Comparison of ENCODE assay signal across 12 mouse cellular contexts in the genomic region with DNA sequence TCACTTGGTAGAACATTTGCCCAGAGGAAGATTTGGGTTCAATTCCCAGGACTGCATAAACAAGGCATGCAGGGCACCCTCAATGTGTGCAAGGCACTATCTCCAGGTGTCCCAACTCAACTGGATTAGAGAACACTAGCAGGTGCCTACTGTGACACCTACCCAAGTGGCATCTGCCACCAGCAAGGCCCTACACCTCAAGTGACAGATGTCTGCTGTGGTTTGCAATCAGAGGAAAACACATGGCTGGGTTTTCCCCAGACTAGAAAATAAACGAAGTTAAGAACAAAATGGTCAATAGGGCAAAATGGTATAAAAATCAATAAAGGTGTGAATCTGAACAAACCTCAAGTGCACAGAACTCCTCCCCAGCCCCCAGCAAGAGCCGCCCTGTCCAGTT. TPM values are rescaled to one million over a fixed set of nuclear protein-coding genes. Genes with fewer than 3 reads are reported as not detected.
A peak's percentile ranks its signal among the peaks of the same experiment; 100 is the strongest.
DNase-seq lines count a peak whose midpoint lies in the region; ATAC-seq and TF ChIP-seq lines count a peak whose summit lies in the region.
"Had no signal": no experiment of that assay in that cellular context is flagged by ENCODE, and none has a peak within 500 bp of the region (broad histone marks: within the 10 kb centered on the region; RNA-seq: fewer than 3 reads in every experiment).

No protein-coding gene starts in this region.

- H3K79me2 ChIP-seq in MEL (ENCODE audit: control insufficient read depth, insufficient read depth, low read length, poor library complexity): peaks cover 92% of the 10 kb centered on the region

- no peak for TF ChIP-seq EP300 in MEL (IDR thresholded peaks at IDR 0.05; ENCODE audit: low read depth in 1 of 2, low read length in 2 of 2)
- 0 out of 2 replicates have a peak, but pooled peaks have one; percentile 10 for TF ChIP-seq EP300 in liver, embryonic 14.5 days (IDR thresholded peaks at IDR 0.05; ENCODE audit: low read depth)

- peak; percentile 11 for DNase-seq in lung, postnatal 25 days (ENCODE audit: low spot score)
- no peak for DNase-seq in lung, postnatal 14 days
- no peak for DNase-seq in MEL (ENCODE audit: low read depth, low spot score)
- peak in 1 of 3 experiments; percentile 50 for DNase-seq in liver, embryonic 14.5 days (ENCODE audit: low read depth in 3 of 3, low spot score in 3 of 3)
- DNase-seq in thymus, postnatal 25 days: peak; percentile 54
- DNase-seq in right cerebral cortex, adult 2 months (ENCODE audit: low spot score in 2 of 2): no peak
- DNase-seq in lung, postnatal 10 days: no peak
- DNase-seq: kidney, adult 8-10 months; layer of hippocampus, adult 9-11 months had no signal

- H3K27ac ChIP-seq in MEL (ENCODE audit: control insufficient read depth, low read depth, low read length): no peak overlapping the region
- H3K27ac ChIP-seq in liver, embryonic 14.5 days: peak overlapping the region; percentile 91
- H3K27ac ChIP-seq: hindbrain, embryonic 10.5 days had no signal

- no peak for TF ChIP-seq POLR2A in MEL (IDR thresholded peaks at IDR 0.05; ENCODE audit: control insufficient read depth in 1 of 2, insufficient read depth in 1 of 2, low read depth in 1 of 2, low read length in 2 of 2, poor library complexity in 1 of 2)

- TF ChIP-seq CTCF in MEL (IDR thresholded peaks at IDR 0.05 in 2 of 3, conservative IDR thresholded peaks at IDR 0.05 in 1 of 3; ENCODE audit: control insufficient read depth in 1 of 3, insufficient read depth in 1 of 3, low read depth in 2 of 3, low read length in 3 of 3, poor library complexity in 1 of 3, severe bottlenecking in 1 of 3): no peak
- TF ChIP-seq CTCF in liver, embryonic 14.5 days (IDR thresholded peaks at IDR 0.05; ENCODE audit: low read depth): no peak

- H3K36me3 ChIP-seq in MEL (ENCODE audit: control insufficient read depth in 1 of 2, insufficient read depth in 2 of 2, low read length in 2 of 2): peaks cover 6 to 54% of the 10 kb centered on the region in 2 experiments; a peak in 3 of 4 replicates
- peaks cover 7% of the 10 kb centered on the region for H3K36me3 ChIP-seq in liver, embryonic 14.5 days (replicated peaks; ENCODE audit: control insufficient read depth, insufficient read depth, low read depth)

- peak overlapping the region; percentile 64 for H3K4me2 ChIP-seq in liver, embryonic 14.5 days (ENCODE audit: low read depth)

- no peak overlapping the region for H3K4me3 ChIP-seq in MEL (ENCODE audit: control insufficient read depth in 1 of 2, insufficient read depth in 1 of 2, low read depth in 2 of 2, low read length in 2 of 2)
- H3K4me3 ChIP-seq in liver, embryonic 14.5 days (ENCODE audit: insufficient read depth in 1 of 2, low read depth in 2 of 2, low read length in 2 of 2): no peak overlapping the region
- H3K4me3 ChIP-seq: hindbrain, embryonic 10.5 days had no signal

- no peak overlapping the region for H3K9ac ChIP-seq in MEL (ENCODE audit: control insufficient read depth, low read depth, low read length, poor library complexity, severe bottlenecking)
- no peak overlapping the region for H3K9ac ChIP-seq in liver, embryonic 14.5 days (replicated peaks)

- no peak for ATAC-seq in liver, embryonic 14.5 days (ENCODE audit: insufficient read depth)

- no peaks in the 10 kb centered on the region for H3K27me3 ChIP-seq in MEL (ENCODE audit: control insufficient read depth in 1 of 2, insufficient read depth in 2 of 2, low read length in 2 of 2)
- no peaks in the 10 kb centered on the region for H3K27me3 ChIP-seq in liver, embryonic 14.5 days (ENCODE audit: control insufficient read depth, insufficient read depth, low read length)

- H3K4me1 ChIP-seq in MEL (ENCODE audit: control insufficient read depth in 1 of 2, insufficient read depth in 2 of 2, low read length in 2 of 2): peaks cover 37 to 54% of the 10 kb centered on the region in 2 experiments
- peaks cover 73 to 77% of the 10 kb centered on the region in 2 experiments for H3K4me1 ChIP-seq in liver, embryonic 14.5 days (replicated peaks; ENCODE audit: control insufficient read depth in 2 of 2, insufficient read depth in 2 of 2, low read length in 1 of 2)

- no peak for TF ChIP-seq RAD21 in MEL (IDR thresholded peaks at IDR 0.05; ENCODE audit: low read depth, low read length)

- H3K9me3 ChIP-seq in MEL (replicated peaks; ENCODE audit: insufficient read depth, low read length): no peaks in the 10 kb centered on the region
- no peaks in the 10 kb centered on the region for H3K9me3 ChIP-seq in liver, embryonic 14.5 days (ENCODE audit: control insufficient read depth, low read length)
- H3K9me3 ChIP-seq: hindbrain, embryonic 10.5 days had no signal

- WGBS in liver, embryonic 14.5 days (ENCODE audit: insufficient replicate concordance): 43% methylated on average over 2 of the region's 2 CpGs

TF ChIP-seq in MEL, 35 proteins besides CTCF, POLR2A, EP300 and RAD21:
- TF ChIP-seq POLR2AphosphoS2 (IDR thresholded peaks at IDR 0.05; ENCODE audit: low read length) (no peak), TAL1 (IDR thresholded peaks at IDR 0.05; ENCODE audit: low read length) (peak; percentile 63), TBP (IDR thresholded peaks at IDR 0.05; ENCODE audit: low read depth, low read length) (no peak), TCF12 (IDR thresholded peaks at IDR 0.05; ENCODE audit: low read depth, low read length) (peak; percentile 60), MXI1 (IDR thresholded peaks at IDR 0.05; ENCODE audit: low read depth, low read length) (peak; percentile 35; the same call in 1 of the 2 replicates), ETS1 (IDR thresholded peaks at IDR 0.05; ENCODE audit: low read depth, low read length) (peak; percentile 49; the same call in 1 of the 2 replicates)

RNA-seq across cellular contexts. Expression of gene Jpt1, which starts 6.1 kb away (rescaled TPM):
- total RNA-seq in MEL (2012; rRNA removed): 331 and 353 TPM in 2 replicates
- polyA plus RNA-seq in MEL (2012; ENCODE audit: insufficient read depth in 1 of 2, insufficient read length in 2 of 2, low read depth in 1 of 2, low replicate concordance in 2 of 2, missing spikeins in 1 of 2): 100 to 1,000 TPM in 1 of 2 experiments, not detected in 1; 382 TPM
- polyA plus RNA-seq in liver, embryonic 14.5 days (2012; rRNA removed): 138 and 151 TPM in 2 replicates
- 233 and 256 TPM in 2 replicates for polyA plus RNA-seq in liver, embryonic 14.5 days (2014; fragmentation: Nextera tagmentation; extraction: Ambion mirVana)

RNA-seq across cellular contexts. Expression of gene Nt5c, which starts 16.4 kb away (rescaled TPM):
- 96.6 and 99.3 TPM in 2 replicates for total RNA-seq in MEL (2012; rRNA removed)
- polyA plus RNA-seq in MEL (2012; ENCODE audit: insufficient read depth in 1 of 2, insufficient read length in 2 of 2, low read depth in 1 of 2, low replicate concordance in 2 of 2, missing spikeins in 1 of 2): 100 to 1,000 TPM in 1 of 2 experiments, not detected in 1; 102 TPM
- polyA plus RNA-seq in liver, embryonic 14.5 days (2012; rRNA removed): 27.8 and 31.9 TPM in 2 replicates
- polyA plus RNA-seq in liver, embryonic 14.5 days (2014; fragmentation: Nextera tagmentation; extraction: Ambion mirVana): 50.7 and 50.9 TPM in 2 replicates

RNA-seq across cellular contexts. Expression of gene Sumo2, which starts 28.0 kb away (rescaled TPM):
- total RNA-seq in MEL (2012; rRNA removed): 653 and 657 TPM in 2 replicates
- polyA plus RNA-seq in MEL (2012; ENCODE audit: insufficient read depth in 1 of 2, insufficient read length in 2 of 2, low read depth in 1 of 2, low replicate concordance in 2 of 2, missing spikeins in 1 of 2): 100 to 1,000 TPM in 1 of 2 experiments, not detected in 1; 556 TPM
- polyA plus RNA-seq in liver, embryonic 14.5 days (2012; rRNA removed): 161 and 198 TPM in 2 replicates
- 393 and 406 TPM in 2 replicates for polyA plus RNA-seq in liver, embryonic 14.5 days (2014; fragmentation: Nextera tagmentation; extraction: Ambion mirVana)

RNA-seq across cellular contexts. Expression of gene Armc7, which starts 32.6 kb away (rescaled TPM):
- total RNA-seq in MEL (2012; rRNA removed): 7.0 and 9.1 TPM in 2 replicates
- 10 to 100 TPM in 1 of 2 experiments, not detected in 1; 13.1 TPM for polyA plus RNA-seq in MEL (2012; ENCODE audit: insufficient read depth in 1 of 2, insufficient read length in 2 of 2, low read depth in 1 of 2, low replicate concordance in 2 of 2, missing spikeins in 1 of 2)
- polyA plus RNA-seq in liver, embryonic 14.5 days (2012; rRNA removed): 2.1 and 2.2 TPM in 2 replicates
- 2.0 and 2.2 TPM in 2 replicates for polyA plus RNA-seq in liver, embryonic 14.5 days (2014; fragmentation: Nextera tagmentation; extraction: Ambion mirVana)

RNA-seq across cellular contexts. Expression of gene Slc16a5, which starts 45.8 kb away (rescaled TPM):
- 0.07 TPM in 1 of 2 replicates, not detected in the other for total RNA-seq in MEL (2012; rRNA removed)
- under 1 TPM in 1 of 2 experiments, not detected in 1; 0.26 TPM for polyA plus RNA-seq in MEL (2012; ENCODE audit: insufficient read depth in 1 of 2, insufficient read length in 2 of 2, low read depth in 1 of 2, low replicate concordance in 2 of 2, missing spikeins in 1 of 2)
- 0.02 TPM in 2 replicates for polyA plus RNA-seq in liver, embryonic 14.5 days (2012; rRNA removed)
- 0.05 TPM in 1 of 2 replicates, not detected in the other for polyA plus RNA-seq in liver, embryonic 14.5 days (2014; fragmentation: Nextera tagmentation; extraction: Ambion mirVana)
- total RNA-seq: left cerebral cortex, postnatal 36 days; midbrain, postnatal 0 days had no signal
- polyA plus RNA-seq: hindbrain, embryonic 10.5 days had no signal

Comparison
In these comparisons a context has a peak if more than half of its experiments do, and no peak if none do; other contexts are left out.
1. DNase-seq: peak in lung, postnatal 25 days (single experiment) and thymus, postnatal 25 days (single experiment); none in lung, postnatal 14 days (single experiment), MEL (single experiment), right cerebral cortex, adult 2 months (0 of 2) and lung, postnatal 10 days (single experiment).